Mouse (Mus musculus) kidney, postnatal 0 days (tissue): Measurements from ENCODE around the gene Flvcr1. TPM values are rescaled to one million over a fixed set of nuclear protein-coding genes. Genes with fewer than 3 reads are reported as not detected.

Experiments used
- ATAC-seq: fragments of 200-750 bp; cut with Nextera tagmentation; replicated peaks from 2 replicates; pipeline ENCODE4 v1.8.0; 2017; ENCODE audit warnings: low read depth, moderate number of reproducible peaks, moderate TSS enrichment, moderate library complexity; ENCODE audit not compliant: low FRiP score
- DNase-seq: peaks from one replicate; pipeline ENCODE4 v3.0.0-alpha.2; 2016; ENCODE audit warnings: low spot score
- H3K27ac ChIP-seq: fragments of 300-500 bp; sonication (generic); 2 replicates; pipeline ENCODE4 v1.5.1; 2014; ENCODE audit warnings: mild to moderate bottlenecking
- H3K27me3 ChIP-seq: fragments of 300-500 bp; sonication (generic); 2 replicates; pipeline ENCODE4 v1.6.1; 2014; ENCODE audit warnings: low read length, mixed read lengths; ENCODE audit not compliant: insufficient read depth
- H3K36me3 ChIP-seq: fragments of 300-500 bp; sonication (generic); 2 replicates; pipeline ENCODE4 v1.6.1; 2014; ENCODE audit warnings: low read length, mixed read lengths; ENCODE audit not compliant: insufficient read depth
- H3K4me1 ChIP-seq: fragments of 300-500 bp; sonication (generic); replicated peaks from 2 replicates; pipeline ENCODE4 v1.6.1; 2014; ENCODE audit warnings: antibody characterized with exemption, low read length, mixed read lengths; ENCODE audit not compliant: insufficient read depth
- H3K4me2 ChIP-seq: fragments of 300-500 bp; sonication (generic); 2 replicates; pipeline ENCODE4 v1.6.1; 2014; ENCODE audit warnings: mild to moderate bottlenecking, low read length, moderate library complexity, mixed read lengths
- H3K4me3 ChIP-seq: fragments of 300-500 bp; sonication (generic); replicated peaks from 2 replicates; pipeline ENCODE4 v1.5.1; 2014; ENCODE audit warnings: low read depth, low read length
- H3K9ac ChIP-seq: fragments of 300-500 bp; sonication (generic); 2 replicates; pipeline ENCODE4 v1.6.1; 2014; ENCODE audit warnings: low read depth, low read length
- H3K9me3 ChIP-seq: fragments of 300-500 bp; sonication (generic); replicated peaks from 2 replicates; pipeline ENCODE4 v1.6.1; 2016; ENCODE audit warnings: low read length, inconsistent platforms, mixed read lengths
- CTCF ChIP-seq: IDR thresholded peaks from 2 replicates; pipeline ENCODE4 v1.5.1; 2016; ENCODE audit warnings: antibody characterized with exemption, low read depth, mild to moderate bottlenecking, moderate library complexity
- WGBS: fragments of 180-500 bp; shearing (Covaris S2); extraction: QIAGEN DNeasy Blood & Tissue Kit; methylation state at CpG from one replicate; pipeline ENCODE4 v1.1.7; 2014; 5-methylcytosine and 5-hydroxymethylcytosine counted together
- polyA plus RNA-seq: library from polyadenylated mRNA; unstranded; fragments of >200 nt; fragmentation: Nextera tagmentation; extraction: Ambion mirVana; gene quantifications from 2 replicates; pipeline ENCODE4 v1.2.1, GENCODE M21; 2015

Flvcr1 gene
- polyA plus RNA-seq, 1 experiment from 2014 or later, result 7.9 TPM

GRCm38 (mm10) chr1:191062241-191062780, 36.4 kb upstream of the Flvcr1 start:
- no peak for DNase-seq
- H3K4me2 ChIP-seq, result peak overlapping the region; percentile 90
- H3K4me1 ChIP-seq, result 0 out of 2 replicates have a peak, but pooled peaks cover 4% of the 10 kb centered on the region
- peak overlapping the region; percentile 71 for H3K9ac ChIP-seq
- H3K9me3 ChIP-seq, result no peaks in the 10 kb centered on the region
- WGBS, result 3% methylated on average over 15 of the region's 15 CpGs
- 0 out of 2 replicates have a peak overlapping the region, but pooled peaks have one; percentile 21 for H3K27ac ChIP-seq
- H3K4me3 ChIP-seq, result peak overlapping the region; percentile 82
- H3K27me3 ChIP-seq, result no peaks in the 10 kb centered on the region
- ATAC-seq, result no peak; the same call in 1 of the 2 replicates
- H3K36me3 ChIP-seq, result 0 out of 2 replicates have a peak, but pooled peaks cover 9% of the 10 kb centered on the region
- TF ChIP-seq CTCF, result no peak

- no peaks in the 10 kb centered on the region for H3K27me3 ChIP-seq
- DNase-seq (no peak), ATAC-seq (no peak)
- H3K4me1 ChIP-seq, result 0 out of 2 replicates have a peak, but pooled peaks cover 4% of the 10 kb centered on the region
- no peaks in the 10 kb centered on the region for H3K36me3 ChIP-seq
- H3K4me3 ChIP-seq, result no peak overlapping the region
- H3K9ac ChIP-seq, result no peak overlapping the region
- WGBS, result 69% methylated on average over 3 of the region's 3 CpGs
- H3K27ac ChIP-seq, result no peak overlapping the region
- H3K9me3 ChIP-seq, result no peaks in the 10 kb centered on the region
- H3K4me2 ChIP-seq, result no peak overlapping the region
- peak; percentile 49; the same call in 1 of the 2 replicates for TF ChIP-seq CTCF
Observed at GRCm38 (mm10) chr1:191057461-191057860, 31.5 kb upstream of the Flvcr1 start.

GRCm38 (mm10) chr1:191055533-191055873, 29.5 kb upstream of the Flvcr1 start:
- ATAC-seq, result no peak
- TF ChIP-seq CTCF, result peak; percentile 48
- 62% methylated on average over 2 of the region's 2 CpGs for WGBS

GRCm38 (mm10) chr1:191054870-191055532, 29.0 kb upstream of the Flvcr1 start:
- Histone ChIP-seq H3K36me3 (no peaks in the 10 kb centered on the region), H3K27ac (no peak overlapping the region), H3K9me3 (no peaks in the 10 kb centered on the region), H3K27me3 (no peaks in the 10 kb centered on the region), H3K4me2 (no peak overlapping the region), H3K4me1 (no peaks in the 10 kb centered on the region), H3K4me3 (no peak overlapping the region), H3K9ac (no peak overlapping the region)
- no peak for DNase-seq
- no peak for ATAC-seq
- 75% methylated on average over 8 of the region's 8 CpGs for WGBS
- TF ChIP-seq CTCF, result peak; percentile 46

More at GRCm38 (mm10) chr1:191055533-191055873, 29.5 kb upstream of the Flvcr1 start:
- H3K4me3 ChIP-seq, result no peak overlapping the region
- no peak overlapping the region for H3K9ac ChIP-seq
- H3K27me3 ChIP-seq, result no peaks in the 10 kb centered on the region
- no peak for DNase-seq
- no peaks in the 10 kb centered on the region for H3K4me1 ChIP-seq
- no peak overlapping the region for H3K4me2 ChIP-seq
- no peak overlapping the region for H3K27ac ChIP-seq
- H3K36me3 ChIP-seq, result no peaks in the 10 kb centered on the region
- H3K9me3 ChIP-seq, result no peaks in the 10 kb centered on the region

- Histone ChIP-seq H3K27ac (no peak overlapping the region), H3K9ac (no peak overlapping the region), H3K9me3 (no peaks in the 10 kb centered on the region), H3K4me1 (no peaks in the 10 kb centered on the region), H3K4me2 (no peak overlapping the region), H3K36me3 (no peaks in the 10 kb centered on the region), H3K4me3 (no peak overlapping the region), H3K27me3 (no peaks in the 10 kb centered on the region)
- DNase-seq, result no peak
- WGBS, result 49% methylated on average over 3 of the region's 3 CpGs
- ATAC-seq, result no peak
- no peak for TF ChIP-seq CTCF
Observed at GRCm38 (mm10) chr1:191053555-191053954, 27.6 kb upstream of the Flvcr1 start.

GRCm38 (mm10) chr1:191046231-191046824, 20.4 kb upstream of the Flvcr1 start:
- ATAC-seq, result no peak
- TF ChIP-seq CTCF, result no peak

More at GRCm38 (mm10) chr1:191046231-191046824, 20.4 kb upstream of the Flvcr1 start:
- Histone ChIP-seq H3K9me3 (no peaks in the 10 kb centered on the region), H3K4me2 (no peak overlapping the region), H3K4me1 (no peaks in the 10 kb centered on the region), H3K27me3 (no peaks in the 10 kb centered on the region), H3K4me3 (no peak overlapping the region), H3K36me3 (no peaks in the 10 kb centered on the region), H3K27ac (no peak overlapping the region), H3K9ac (no peak overlapping the region)
- WGBS, result 73% methylated on average over 7 of the region's 7 CpGs
- no peak for DNase-seq
